Mouse (Mus musculus) brown adipose tissue, adult 24 weeks (tissue): Measurements from ENCODE around the gene Tmem259. TPM values are rescaled to one million over a fixed set of nuclear protein-coding genes. Genes with fewer than 3 reads are reported as not detected.

Experiments used
- H3K27ac ChIP-seq: fragments of 200-500 bp; replicated peaks from 2 replicates; pipeline ENCODE4 v1.5.1; 2012; ENCODE audit warnings: low read depth, mild to moderate bottlenecking, low read length
- H3K4me1 ChIP-seq: fragments of 200-500 bp; 2 replicates; pipeline ENCODE4 v1.6.1; 2012; ENCODE audit warnings: low read length, mixed read lengths; ENCODE audit not compliant: control insufficient read depth, insufficient read depth, insufficient read length
- H3K4me3 ChIP-seq: fragments of 200-500 bp; 2 replicates; pipeline ENCODE4 v1.5.1; 2012; ENCODE audit warnings: low read depth, mild to moderate bottlenecking, low read length, moderate library complexity; ENCODE audit not compliant: insufficient read depth
- polyA plus RNA-seq: library from polyadenylated mRNA; stranded (reverse); fragments of >200 nt; gene quantifications from 2 replicates; pipeline ENCODE4 v1.2.4, GENCODE M21; 2012; ENCODE audit not compliant: missing spikeins, insufficient read depth, insufficient read length

The Tmem259 gene
- polyA plus RNA-seq, 1 experiment = 69.8 TPM

DNA sequence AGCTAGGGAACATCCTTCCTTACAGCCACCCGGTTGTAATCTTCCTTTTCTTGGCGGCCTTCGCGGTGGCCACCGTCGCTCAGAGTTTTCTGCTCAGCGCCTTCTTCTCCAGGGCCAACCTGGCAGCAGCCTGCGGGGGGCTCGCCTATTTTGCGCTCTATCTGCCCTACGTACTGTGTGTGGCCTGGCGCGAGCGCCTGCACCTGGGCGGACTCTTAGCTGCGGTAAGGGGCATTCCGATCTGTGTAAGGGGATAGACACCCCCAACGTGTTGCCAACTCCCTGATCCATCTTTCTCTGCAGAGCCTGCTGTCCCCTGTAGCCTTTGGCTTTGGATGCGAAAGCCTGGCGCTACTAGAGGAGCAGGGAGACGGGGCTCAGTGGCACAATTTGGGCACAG is 18.7 kb upstream of the Tmem259 start:
- Histone ChIP-seq H3K27ac (peak overlapping the region; percentile 55), H3K4me3 (no peak overlapping the region)

DNA sequence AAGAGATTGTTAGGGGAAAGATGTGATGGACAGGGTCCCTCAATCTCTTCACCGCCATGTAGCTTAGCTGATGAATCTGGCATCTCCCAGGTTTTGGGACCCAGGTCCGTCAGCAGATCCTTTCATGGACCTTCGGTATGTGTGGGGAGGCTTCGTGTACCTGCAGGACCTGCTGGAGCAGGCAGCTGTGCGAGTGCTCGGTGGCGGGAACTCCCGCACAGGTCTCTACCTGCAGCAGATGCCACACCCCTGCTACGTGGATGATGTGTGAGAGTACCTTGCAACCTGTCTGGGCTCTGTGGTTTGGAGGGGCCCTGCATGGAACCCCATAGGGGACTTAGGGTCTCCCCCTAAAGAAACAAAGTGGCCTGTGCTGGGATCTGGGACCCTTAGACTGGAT is 17.8 kb upstream of the Tmem259 start:
- Histone ChIP-seq H3K27ac (no peak overlapping the region), H3K4me1 (peaks cover 12% of the 10 kb centered on the region), H3K4me3 (no peak overlapping the region)

More for the DNA sequence above, 18.7 kb upstream of the Tmem259 start:
- H3K4me1 ChIP-seq = peaks cover 12% of the 10 kb centered on the region

DNA sequence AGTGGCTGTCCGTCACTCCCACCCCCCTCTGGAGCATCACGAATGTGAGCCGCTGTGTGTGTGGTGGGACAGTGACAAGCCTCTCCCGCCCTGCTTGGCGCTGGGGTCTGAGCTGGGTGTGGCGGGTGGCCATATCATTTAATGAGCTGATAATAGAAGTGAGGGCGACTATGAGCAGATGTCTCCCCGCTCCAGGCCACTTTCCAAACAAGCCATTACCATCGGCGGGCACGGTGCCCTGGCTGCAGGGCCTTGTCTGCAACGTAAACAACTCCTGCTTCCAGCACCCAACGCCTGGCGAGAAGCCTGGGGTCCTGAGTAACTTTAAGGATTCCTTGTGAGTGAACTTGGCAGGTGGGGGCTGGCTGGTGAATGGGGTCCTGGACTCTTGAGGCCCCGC is 13.7 kb upstream of the Tmem259 start:
- Histone ChIP-seq H3K4me3 (peak overlapping the region; percentile 90; the same call in 1 of the 2 replicates), H3K4me1 (peaks cover under 1% of the 10 kb centered on the region; the same call in 1 of the 2 replicates), H3K27ac (no peak overlapping the region)

DNA sequence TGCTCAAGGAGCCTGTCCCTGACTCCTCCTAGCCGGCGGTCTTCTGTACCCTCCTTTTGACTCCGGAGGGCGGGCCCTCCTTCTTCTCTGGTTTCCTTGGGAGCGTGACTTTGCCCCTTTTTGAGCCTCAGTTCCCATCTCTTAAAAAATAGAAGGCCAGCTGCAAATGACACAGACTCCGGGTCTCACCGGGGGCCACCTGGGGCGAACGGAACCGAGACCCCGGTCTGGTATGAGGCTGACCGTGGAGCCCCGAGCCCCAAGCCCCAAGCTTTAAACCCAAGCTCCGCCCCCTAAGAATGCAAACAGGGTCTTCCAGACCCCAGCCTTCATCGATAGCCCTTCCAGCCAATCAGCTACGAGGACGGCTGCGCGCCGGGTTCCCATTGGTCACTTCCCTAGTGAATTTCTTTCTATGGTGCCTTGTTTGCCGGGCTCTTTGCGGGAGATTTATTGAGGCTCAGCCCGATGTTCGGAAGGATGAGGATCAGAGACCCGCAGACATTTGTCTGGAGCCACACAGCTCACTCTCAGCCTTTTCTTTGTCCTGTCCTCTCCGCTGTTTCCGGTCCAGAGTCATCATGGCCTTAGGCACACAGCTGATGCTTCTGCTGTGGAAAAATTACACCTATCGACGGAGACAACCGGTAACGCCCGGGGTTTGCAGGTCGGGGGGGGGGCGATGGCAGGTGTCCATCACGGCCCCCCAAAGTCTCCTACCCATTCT is 13.1 kb upstream of the Tmem259 start:
- Histone ChIP-seq H3K27ac (no peak overlapping the region), H3K4me3 (peak overlapping the region; percentile 90), H3K4me1 (no peaks in the 10 kb centered on the region)

DNA sequence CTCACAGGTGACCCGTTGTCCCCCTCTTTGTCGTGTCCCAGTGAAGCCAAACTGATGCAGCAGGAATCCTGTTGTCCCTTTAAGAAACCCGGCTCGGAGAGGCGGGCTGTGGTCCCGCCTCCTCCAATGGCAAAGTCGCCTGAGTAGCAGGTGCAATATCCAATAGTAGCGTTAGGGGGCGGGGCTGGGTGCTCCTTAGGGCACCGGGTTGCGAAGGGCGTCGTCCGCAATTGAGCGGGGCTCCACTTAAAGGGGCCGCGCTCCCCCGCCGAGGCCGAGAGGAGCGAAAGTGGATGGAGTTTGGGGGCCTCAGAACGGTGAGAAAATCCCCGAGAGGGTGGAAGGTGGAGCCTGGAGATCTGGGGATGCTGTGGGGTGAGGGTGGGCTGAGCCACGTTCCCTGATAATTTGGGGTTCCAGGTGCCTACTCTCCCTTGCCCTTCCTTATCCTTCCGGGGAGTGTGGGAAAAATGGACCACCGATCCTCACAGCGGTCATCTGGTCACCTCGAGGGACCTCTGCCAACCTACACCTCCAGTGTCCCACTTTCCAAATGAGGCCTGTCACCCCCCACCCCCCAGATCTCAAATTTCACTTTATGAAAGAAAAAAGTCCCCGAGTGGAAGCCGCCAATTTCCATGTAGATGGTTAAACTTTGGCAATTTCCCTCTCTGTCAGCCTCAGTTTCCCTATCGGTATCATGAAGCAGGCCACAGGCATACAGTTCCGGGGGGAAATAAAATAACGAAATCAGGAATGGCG is 12.3 kb upstream of the Tmem259 start, which contains the start of gene Abca7:
Abca7 (plus strand) TSS at position 223 of the 762 bp plus-strand sequence.
- H3K27ac ChIP-seq = peak within 1 kb of the TSS; percentile 81
- H3K4me1 ChIP-seq = no peaks in the 10 kb centered on the region
- peak within 1 kb of the TSS; percentile 90 for H3K4me3 ChIP-seq

DNA sequence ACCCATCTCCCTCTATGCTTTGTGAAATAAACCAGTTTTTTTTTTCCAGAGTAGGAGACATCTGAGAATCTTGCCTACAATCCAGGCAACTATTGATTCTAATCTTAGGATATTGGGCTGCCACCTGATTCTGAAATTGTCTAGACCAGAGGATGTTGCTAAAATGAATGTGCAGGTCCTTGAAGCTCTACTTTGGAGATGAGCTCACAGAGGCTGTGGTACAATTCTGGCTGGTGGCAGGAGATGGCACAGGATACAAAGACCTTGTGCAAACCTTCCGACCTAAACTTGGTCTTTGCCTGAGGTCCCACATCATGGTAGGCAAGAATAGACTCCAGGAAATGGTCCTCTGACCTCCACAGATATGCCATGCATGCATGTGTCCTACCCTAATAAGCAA is 11.5 kb upstream of the Tmem259 start:
- no peak overlapping the region for H3K4me3 ChIP-seq
- no peaks in the 10 kb centered on the region for H3K4me1 ChIP-seq
- H3K27ac ChIP-seq = no peak overlapping the region

DNA sequence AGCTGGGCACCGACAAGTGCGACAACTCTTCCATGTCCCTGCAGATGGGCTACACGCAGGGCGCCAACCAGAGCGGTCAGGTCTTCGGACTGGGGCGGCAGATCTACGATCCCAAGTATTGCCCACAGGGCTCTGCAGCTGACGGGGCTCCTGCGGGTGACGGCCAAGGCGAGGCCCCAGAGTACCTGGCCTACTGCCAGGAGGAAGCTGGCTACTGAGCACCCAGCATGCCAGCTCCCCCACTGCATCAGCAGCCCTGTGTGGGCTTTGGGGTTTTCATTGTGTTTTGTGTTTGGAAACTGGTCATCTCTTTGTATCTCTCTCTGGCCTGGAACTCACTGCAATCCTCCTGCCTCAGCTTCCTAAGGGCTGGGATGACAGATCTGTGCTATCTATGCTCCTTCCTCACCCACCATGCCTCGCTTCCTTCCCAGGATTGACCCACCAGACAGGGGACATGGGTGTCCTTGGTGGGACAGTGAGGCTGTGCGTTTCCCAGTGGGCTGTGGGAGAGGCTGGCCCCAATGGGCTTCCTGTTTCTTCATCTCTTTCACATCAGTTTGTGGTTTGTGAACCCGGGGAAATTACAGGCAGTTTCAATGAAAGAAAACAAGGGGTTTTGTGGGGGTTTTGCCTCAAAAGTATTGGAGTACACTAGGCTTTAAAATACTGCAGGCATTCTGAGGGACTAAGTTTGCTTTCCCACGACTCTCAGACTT is 10.4 kb upstream of the Tmem259 start:
- H3K4me1 ChIP-seq = no peaks in the 10 kb centered on the region
- H3K27ac ChIP-seq = no peak overlapping the region
- H3K4me3 ChIP-seq = no peak overlapping the region

DNA sequence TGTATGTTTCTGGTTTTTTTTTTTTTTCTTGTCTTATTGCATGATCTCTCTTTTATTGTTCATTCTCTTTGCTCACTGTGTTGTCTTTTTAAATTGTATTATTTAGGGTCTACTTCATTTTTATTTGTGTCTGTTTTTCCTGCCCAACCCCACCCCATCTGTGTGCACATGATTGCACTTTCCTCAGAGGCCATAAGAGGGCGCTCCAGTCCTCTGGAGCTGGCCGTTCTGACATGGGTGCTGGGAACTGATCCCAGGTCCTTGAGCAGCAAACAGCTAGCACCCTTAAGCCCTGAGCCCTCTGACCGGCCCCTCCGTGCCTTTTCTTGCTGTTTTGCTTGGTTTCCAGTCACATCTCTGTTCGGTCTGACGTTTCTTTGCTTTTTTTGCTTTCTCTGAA is 7.4 kb upstream of the Tmem259 start:
- no peak overlapping the region for H3K27ac ChIP-seq
- peaks cover 4% of the 10 kb centered on the region for H3K4me1 ChIP-seq
- H3K4me3 ChIP-seq = no peak overlapping the region

DNA sequence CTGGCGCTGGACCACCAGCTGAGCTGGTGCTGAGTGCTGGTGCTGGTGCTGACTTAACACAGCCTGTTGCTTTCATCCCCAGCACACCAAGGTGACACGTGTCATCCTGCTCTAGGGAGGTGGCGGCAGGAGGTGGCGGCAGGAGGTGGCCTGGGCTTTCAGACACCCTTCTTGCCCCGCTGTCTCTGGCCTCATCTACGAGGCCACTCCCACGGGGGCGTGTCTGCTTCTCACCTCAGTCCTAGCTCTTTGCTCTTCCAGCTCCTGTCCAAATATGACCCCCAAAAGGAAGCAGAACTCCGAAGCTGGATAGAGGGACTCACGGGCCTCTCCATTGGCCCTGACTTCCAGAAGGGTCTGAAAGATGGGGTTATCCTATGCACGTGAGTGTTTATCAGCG is 7.0 kb upstream of the Tmem259 start:
- no peak overlapping the region for H3K4me3 ChIP-seq
- no peak overlapping the region for H3K27ac ChIP-seq
- peaks cover 7% of the 10 kb centered on the region for H3K4me1 ChIP-seq

DNA sequence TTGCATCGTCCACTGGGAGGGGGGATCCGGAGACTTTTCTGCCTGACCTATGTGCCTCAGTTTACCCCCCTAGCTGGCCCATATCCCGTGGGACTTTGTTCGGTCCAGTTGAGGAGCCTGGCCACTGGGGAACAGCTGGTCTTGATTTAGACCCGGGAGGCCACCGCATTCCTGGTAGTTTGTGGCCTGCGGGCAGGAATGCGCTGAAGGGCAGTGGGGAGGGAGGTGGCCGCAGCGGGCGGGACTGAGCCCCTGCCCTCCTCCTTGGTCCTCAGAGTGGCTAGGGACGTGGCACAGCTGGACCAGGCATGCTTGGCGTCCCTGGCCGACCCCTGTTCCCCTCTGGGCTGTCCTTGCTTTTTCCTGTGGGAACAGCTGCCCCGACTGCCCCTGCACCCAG is 5.7 kb upstream of the Tmem259 start:
- Histone ChIP-seq H3K27ac (0 out of 2 replicates have a peak overlapping the region, but pooled peaks have one; percentile 3), H3K4me1 (peaks cover 11% of the 10 kb centered on the region), H3K4me3 (peak overlapping the region; percentile 94; the same call in 1 of the 2 replicates)

DNA sequence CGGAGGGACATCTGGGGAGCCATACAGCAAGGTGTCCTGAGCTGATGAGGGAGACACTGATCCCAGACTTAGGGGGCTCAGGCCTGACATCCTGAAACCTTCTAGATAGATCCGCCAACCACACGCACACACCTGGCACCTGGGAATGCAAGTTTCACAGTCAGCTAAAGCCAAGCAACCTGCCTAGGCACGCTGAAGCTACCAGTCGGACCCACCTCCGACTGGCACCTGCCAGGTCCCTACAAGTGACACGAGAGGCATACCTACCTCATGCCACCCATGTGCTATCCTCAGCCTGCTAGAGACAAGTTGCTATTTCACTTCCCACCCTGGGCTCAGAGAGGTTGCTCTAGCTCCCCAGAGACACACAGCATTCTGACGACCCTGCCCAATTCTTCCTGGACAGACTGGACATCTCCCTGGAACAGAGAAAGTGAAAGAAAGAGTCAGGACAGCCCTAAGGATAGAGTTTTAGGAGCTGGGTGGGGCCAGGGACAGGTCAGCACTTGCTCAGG is 5.2 kb upstream of the Tmem259 start:
- Histone ChIP-seq H3K4me1 (peaks cover 11% of the 10 kb centered on the region), H3K27ac (peak overlapping the region; percentile 93), H3K4me3 (peak overlapping the region; percentile 94)

DNA sequence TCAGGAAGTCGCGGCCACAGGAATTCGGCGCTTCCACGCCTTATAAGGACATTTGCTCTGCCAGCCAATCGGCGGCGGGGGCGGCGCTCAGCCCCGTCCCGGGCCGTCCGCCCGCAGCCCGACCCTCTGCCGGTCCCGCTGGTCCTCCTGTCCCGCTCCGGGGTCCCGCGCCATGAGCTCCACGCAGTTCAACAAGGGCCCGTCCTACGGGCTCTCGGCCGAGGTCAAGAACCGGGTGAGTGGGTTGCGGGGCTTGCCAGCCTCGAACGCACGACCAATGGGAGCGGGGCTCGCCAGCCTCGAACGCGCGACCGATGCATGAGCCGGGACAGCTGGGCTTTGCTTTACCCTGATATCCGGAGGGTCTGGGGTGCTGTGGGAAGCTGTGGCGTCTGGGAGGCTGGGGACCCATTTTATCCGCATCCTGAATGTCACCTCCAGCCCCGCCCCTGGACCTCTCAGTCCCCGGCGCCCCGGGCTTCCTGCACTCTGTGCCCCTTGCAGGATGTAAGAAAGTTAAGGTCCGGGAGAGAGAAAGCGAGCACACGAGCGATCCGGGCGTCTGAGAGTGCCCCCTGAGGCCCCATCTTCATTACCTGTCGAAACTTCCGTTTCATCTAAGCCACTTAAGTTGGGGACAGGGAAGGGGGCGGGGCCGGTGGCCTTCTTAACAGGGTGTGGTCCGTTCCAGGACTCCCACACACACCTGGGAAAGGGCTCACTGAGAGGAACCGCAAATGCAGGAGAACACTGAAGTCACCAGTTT is 4.6 kb upstream of the Tmem259 start, which contains the start of gene Cnn2:
Cnn2 (plus strand) TSS at position 79 of the 766 bp plus-strand sequence.
- Histone ChIP-seq H3K27ac (peak within 1 kb of the TSS; percentile 98), H3K4me1 (peaks cover 11% of the 10 kb centered on the region), H3K4me3 (peak within 1 kb of the TSS; percentile 94)

DNA sequence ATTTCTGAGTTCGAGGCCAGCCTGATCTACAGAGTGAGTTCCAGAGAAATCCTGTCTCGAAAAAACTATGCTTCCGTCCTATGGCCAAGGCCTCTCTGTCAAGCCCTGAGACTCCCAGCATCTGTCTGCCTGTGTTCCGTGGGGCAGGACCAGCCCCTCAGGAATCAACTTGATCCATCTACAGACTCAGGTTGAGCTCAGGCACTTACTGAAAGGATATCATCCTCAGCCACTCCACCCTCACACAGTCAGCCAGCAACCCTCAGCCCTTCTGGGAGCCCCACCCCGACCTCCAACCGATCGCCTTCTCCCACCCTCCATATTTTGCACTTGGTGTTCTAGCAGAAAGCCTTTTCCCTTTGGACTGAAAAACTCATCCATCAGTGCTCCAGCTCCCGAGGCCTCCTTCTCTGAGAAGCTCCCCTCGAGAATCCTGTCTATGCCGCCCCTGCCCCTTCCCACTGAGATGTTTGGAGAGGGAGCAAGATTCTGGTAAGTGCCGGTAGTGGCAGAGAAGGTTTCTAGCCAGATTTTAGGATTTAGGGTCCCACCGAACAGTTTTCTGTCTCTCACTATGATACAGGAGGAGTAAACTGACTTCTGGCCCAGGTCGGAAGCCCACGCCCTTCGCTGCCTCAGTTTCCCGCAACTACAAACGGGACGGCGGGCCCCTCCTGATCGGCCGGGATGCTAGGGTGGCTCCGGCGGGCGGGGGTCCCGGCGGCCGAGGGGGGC is 3.8 kb upstream of the Tmem259 start:
- H3K27ac ChIP-seq = peak overlapping the region; percentile 98
- H3K4me1 ChIP-seq = peaks cover 13% of the 10 kb centered on the region
- peak overlapping the region; percentile 94 for H3K4me3 ChIP-seq

DNA sequence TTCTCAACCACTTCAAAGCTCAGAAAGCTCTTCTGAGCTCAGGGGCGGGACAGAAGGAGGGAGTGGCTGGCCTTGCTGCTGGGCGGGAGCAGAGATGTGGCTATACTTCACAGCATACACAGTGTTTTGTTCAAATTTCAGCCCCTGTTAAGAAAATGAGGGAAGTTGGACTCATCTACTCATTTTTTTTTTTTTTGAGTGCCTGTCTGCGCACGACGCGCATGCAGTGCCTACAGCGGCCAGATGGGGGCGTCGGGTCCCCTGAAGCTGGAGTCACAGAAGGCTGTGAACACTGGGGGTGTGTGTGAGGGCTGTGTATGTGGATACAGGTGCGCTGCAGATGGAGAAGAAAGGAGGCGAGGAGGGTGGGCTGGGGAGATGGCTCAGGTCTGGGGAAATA is 2.8 kb upstream of the Tmem259 start:
- H3K27ac ChIP-seq = peak overlapping the region; percentile 98
- H3K4me3 ChIP-seq = peak overlapping the region; percentile 2; the same call in 1 of the 2 replicates
- H3K4me1 ChIP-seq = peaks cover 20% of the 10 kb centered on the region
